Mouse (Mus musculus) splenic B cell, adult 2 months (primary cell): ENCODE measurements around the gene Kctd10.

Experiments
- DNase-seq: peaks from one replicate; pipeline ENCODE4 v3.0.0-alpha.2; 2011; ENCODE audit warnings: low read depth, low spot score
- H3K27me3 ChIP-seq: 2 replicates; pipeline ENCODE4 v1.6.1; 2012; ENCODE audit warnings: mild to moderate bottlenecking, low read length, moderate library complexity, mixed read lengths; ENCODE audit not compliant: control insufficient read depth, poor library complexity, insufficient read depth, severe bottlenecking
- H3K36me3 ChIP-seq: 2 replicates; pipeline ENCODE4 v1.6.1; 2012; ENCODE audit warnings: mild to moderate bottlenecking, low read length, moderate library complexity, mixed read lengths; ENCODE audit not compliant: control insufficient read depth, poor library complexity, insufficient read depth, severe bottlenecking

The Kctd10 gene

DNA sequence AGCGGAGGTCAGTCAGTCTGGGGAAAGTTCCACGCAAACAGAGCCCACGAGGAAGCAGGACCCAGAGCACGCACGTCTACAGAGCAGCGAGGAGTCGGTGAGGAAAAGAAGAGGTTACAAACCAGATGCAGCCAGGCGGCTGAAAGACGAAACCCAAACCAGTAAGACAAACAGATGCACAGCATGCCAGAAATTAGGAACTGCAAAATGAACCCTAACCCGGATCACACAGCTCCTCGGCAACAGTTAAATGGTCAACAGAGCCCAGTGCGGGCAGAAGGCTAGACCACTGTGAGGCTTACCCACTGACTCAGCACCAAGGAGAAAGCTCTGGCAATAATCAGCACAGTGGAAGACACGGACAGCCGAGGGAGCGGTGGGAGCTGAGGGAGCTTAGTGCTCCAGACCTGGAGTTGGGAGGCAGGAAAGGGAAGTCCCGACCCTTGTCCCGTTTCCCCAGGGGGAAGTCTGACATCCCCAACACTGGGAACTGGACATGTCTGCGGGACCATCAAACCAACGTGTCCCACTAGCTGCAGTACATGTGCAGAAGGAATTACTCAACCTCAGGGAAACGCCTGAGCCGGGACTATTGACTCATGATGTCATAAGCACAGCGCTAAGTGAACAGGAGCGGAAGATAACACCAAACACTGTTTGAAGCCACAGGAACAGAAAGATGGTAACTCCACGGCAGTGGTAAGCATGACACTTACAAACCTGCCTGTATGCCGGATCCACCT is 8.4 kb downstream of the Kctd10 start:
- no peak for DNase-seq
- no peaks in the 10 kb centered on the region for H3K27me3 ChIP-seq
- H3K36me3 ChIP-seq, result peaks cover 7% of the 10 kb centered on the region

DNA sequence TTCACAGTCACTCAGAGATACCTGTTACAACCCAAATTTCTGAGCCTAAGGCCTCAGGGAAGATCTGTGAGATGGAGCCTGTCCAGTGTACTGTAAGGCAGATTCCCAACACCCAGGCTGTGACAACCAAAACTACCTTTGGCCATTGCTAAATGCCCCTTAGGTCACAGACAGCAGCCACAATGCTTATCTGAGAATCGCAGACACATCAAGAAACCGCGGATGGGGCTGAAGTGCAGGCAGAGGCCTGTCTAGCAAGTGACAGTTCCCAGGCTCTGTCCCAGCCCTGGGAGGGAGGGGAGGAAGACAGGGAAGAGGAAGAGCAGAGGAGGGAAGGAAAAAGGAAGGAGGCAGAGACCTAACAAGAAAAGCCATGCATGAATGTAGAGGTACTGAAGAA is 9.0 kb downstream of the Kctd10 start:
- Histone ChIP-seq H3K36me3 (peaks cover 7% of the 10 kb centered on the region), H3K27me3 (no peaks in the 10 kb centered on the region)

DNA sequence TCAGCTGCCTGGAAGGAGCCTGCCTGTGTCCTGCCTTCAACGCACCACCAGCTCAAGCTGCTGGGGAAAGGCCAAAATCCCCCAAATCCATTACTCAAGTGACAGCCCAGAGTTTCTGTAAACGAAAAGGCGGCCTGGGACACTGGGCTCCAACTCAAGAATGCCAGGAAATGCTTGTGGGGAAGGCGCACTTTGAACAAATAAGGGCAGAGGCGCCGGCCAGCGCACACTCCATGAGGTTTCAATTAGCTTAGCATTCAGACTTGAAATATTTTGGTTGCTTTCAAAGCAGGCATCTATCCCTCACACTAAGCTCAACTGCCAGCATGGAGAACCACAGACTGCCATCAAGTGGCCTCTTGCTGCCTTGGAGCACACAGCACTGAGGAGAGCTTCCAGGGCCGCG is 9.9 kb downstream of the Kctd10 start:
- peaks cover 10% of the 10 kb centered on the region for H3K36me3 ChIP-seq
- DNase-seq, result no peak
- H3K27me3 ChIP-seq, result no peaks in the 10 kb centered on the region

More for the DNA sequence above, 9.0 kb downstream of the Kctd10 start:
- DNase-seq, result no peak

DNA sequence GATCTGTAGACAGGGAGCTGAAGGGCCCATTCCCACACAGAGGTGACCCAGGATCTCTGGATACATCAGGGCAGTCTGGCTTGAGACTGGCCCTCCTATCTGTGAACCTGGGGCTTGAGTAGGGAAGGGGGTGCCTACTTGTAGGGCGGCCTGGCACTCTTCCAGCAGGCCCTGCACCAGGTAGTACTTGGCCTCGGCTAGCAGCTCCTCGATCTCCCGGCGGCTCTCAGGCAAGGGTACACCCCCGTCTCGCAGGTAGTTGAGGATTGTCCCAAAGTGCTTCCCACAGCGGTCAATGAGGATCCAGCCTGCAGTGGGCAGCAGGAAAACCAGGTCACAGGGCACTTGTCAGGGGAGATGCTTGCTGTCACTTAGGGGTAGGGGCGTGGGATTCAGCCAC is 10.4 kb downstream of the Kctd10 start:
- Histone ChIP-seq H3K36me3 (peaks cover 11% of the 10 kb centered on the region), H3K27me3 (no peaks in the 10 kb centered on the region)
- no peak for DNase-seq

DNA sequence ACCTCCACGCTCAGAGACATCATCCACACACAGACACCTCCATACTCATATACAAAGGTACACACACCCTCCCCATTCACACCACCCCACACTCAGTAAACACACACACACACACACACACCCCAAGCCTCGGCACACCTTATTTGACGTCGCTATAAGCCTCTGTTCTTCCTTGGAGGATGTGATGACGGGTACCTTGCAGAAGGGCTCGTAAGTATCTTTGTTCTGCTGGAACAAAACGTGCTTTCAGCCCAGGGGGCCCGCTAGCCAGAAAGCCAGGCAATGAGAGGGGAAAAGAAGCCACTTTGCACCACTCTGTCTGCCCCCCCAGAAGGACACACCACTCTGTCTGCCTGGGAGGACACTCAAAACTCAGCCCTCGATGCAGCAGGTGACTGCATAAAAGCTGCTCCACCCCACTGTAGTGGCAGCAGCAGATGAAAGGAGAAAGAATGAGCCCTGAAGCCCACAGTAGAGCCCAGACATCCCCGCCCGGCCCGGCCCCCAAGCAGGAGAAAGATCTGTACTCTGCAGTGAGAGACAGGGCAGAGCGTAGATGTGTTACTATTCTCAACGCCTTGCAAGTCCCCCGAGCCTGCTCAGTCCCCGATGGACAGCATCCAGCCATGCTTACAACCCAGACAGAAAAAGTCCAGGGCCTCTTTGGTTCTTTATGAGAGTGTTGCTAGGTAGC is 11.4 kb downstream of the Kctd10 start:
- Histone ChIP-seq H3K36me3 (peaks cover 11% of the 10 kb centered on the region), H3K27me3 (no peaks in the 10 kb centered on the region)
- DNase-seq, result no peak

DNA sequence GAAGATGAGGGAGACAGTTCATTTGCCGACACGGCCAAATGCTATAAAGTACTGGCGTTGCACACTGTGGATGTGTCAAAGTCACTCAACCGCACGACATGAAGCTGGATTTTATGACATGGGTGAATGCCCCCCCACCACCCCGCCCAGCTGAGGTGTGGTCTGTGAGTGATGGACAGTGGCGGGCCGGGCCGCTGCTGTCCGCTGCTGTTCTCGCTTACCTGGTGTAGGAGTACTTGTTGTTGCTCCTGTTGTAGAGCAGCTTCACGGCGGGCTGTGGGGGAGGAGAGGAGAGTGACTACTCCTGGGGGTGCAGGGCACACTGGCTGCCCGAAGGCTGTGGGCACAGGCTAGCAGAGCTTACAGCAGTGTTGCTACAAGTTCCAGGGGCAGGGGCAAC is 12.2 kb downstream of the Kctd10 start:
- no peaks in the 10 kb centered on the region for H3K27me3 ChIP-seq
- H3K36me3 ChIP-seq, result peaks cover 16% of the 10 kb centered on the region
- no peak for DNase-seq

DNA sequence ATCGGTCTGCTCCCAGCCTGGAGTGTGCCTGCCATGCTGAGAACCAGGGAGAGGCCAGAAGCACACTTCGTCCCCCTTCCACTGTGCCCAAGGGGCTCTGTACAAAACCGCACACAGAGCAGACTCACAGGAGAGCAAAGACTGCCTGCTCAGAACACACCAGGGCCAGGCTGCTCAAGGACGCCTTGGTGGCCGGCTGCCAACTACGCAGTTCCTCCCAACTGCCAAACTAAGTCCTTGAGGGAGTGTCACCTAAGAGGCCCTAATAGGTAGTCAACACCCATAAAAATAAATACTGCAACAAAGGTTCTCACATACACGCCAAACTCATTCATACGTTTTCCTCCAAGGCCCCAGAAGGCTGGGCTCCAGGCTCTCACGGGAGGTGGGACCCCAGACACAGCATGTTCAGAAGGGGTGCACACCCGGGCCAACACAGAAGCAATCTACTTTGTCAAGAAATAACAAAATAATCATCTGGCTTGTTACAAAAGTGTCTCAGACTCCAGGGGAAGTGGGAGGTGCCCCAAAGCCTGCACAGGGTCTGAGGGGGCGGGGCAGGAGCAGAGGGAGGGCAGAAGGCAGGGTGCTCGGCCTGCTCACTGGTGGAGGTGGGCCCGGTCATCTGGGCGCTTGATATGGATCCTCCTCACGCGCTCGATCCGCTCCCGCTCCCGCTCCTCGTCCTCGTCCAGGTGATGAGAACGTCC is 15.1 kb downstream of the Kctd10 start:
- H3K36me3 ChIP-seq, result peaks cover 16% of the 10 kb centered on the region
- no peak for DNase-seq

DNA sequence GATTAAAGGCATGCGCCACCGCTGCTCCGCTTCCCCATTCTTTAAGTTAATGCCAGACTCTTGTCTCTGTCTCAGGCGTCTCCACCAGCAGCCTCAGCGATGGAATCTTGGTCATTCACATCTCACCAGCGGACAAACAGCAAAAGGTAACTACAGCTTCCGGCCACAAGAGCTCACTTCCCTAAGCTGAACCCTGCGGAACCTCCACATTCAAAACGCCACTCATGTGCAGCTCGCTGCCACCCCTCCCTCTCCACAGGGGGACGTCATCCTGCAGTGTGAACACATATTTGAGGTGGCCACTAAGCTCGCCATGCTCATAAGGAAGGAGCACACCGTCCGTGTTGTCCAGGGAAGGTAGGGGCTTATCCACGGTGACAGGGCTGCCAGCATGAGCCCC is 19.3 kb downstream of the Kctd10 start:
- DNase-seq, result peak; percentile 60
- H3K27me3 ChIP-seq, result no peaks in the 10 kb centered on the region
- H3K36me3 ChIP-seq, result peaks cover 9% of the 10 kb centered on the region; the same call in 1 of the 2 replicates

More for the DNA sequence above, 15.1 kb downstream of the Kctd10 start:
- H3K27me3 ChIP-seq, result no peaks in the 10 kb centered on the region

DNA sequence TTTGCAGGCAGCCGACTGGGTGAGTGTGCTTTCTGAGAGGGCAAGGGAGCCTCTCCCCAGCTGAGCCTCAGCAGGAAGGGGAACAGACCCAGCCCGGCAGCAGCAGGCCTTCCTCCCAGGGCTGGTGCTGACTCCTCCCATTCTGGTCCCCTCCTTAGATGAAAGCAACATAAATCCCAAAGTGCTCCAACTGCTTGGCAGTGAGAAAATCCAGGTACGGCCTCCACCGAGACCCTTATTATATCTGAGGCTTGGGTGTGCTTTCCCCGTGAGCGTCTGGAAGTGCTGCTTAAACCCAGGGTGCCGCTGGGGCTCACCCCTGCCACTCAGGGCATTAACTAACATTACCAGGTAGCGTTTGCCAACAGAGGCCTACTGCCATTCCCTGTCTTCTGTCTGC is 20.7 kb downstream of the Kctd10 start:
- no peak for DNase-seq
- Histone ChIP-seq H3K36me3 (peaks cover 5% of the 10 kb centered on the region; the same call in 1 of the 2 replicates), H3K27me3 (no peaks in the 10 kb centered on the region)

DNA sequence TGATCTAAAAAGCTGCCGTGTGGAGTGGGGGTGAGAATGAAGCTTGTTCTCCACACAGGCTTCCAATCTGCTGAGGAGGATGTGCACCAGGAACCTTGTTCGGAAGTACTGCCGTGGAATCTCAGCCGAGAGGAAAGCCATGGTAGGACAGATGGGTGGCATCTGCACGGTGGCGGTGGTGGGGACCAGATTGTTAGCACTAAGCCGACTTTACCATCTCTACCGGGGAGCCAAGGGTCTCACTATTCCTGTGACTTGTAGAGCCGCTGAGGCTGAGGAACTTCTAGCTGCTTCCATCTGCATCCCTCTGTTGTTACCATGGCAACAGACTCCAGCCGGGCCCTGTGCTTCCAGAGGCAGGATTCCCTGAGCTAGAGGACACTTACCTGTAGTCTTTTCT is 21.5 kb downstream of the Kctd10 start:
- no peaks in the 10 kb centered on the region for H3K27me3 ChIP-seq
- DNase-seq, result no peak
- peaks cover 5% of the 10 kb centered on the region; the same call in 1 of the 2 replicates for H3K36me3 ChIP-seq

DNA sequence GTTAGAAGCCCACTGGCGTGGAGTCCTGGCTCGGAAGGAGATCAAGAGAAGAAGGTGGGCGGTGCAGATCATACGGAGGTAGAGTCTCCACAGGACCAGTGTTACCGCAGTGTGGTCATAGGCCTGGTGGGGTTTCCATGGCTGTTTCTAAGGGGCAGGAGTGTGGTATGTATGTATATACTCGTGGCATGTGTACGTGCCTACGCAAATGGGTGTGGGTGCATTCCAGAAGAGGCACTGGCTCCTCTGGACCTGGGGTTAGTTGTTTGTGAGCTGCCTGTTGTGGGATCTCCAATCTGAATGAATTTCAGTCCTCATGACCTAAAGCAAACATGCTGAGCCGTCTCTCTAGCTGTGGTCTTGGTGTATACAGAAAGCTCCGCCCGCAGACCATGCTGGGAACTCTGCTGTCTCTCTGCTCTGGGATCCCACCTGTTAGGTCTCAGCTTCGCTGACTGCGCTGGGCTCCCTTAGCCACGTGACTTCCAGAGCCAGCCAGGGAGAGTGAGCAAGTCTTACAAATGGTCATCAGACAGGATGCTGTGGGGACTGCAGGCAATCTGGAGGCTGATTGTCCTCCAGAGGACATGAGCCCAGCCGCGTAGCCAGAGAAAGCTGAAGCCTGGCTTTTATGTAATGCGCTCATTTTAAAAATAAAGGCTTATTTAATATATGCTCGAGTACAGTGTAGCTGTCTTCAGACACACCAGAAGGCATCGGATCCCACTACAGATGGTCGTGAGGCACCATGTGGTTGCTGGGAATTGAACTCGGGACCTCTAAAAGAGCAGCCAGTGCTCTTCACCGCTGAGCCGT is 23.2 kb downstream of the Kctd10 start:
- Histone ChIP-seq H3K27me3 (no peaks in the 10 kb centered on the region), H3K36me3 (no peaks in the 10 kb centered on the region)
- no peak for DNase-seq

DNA sequence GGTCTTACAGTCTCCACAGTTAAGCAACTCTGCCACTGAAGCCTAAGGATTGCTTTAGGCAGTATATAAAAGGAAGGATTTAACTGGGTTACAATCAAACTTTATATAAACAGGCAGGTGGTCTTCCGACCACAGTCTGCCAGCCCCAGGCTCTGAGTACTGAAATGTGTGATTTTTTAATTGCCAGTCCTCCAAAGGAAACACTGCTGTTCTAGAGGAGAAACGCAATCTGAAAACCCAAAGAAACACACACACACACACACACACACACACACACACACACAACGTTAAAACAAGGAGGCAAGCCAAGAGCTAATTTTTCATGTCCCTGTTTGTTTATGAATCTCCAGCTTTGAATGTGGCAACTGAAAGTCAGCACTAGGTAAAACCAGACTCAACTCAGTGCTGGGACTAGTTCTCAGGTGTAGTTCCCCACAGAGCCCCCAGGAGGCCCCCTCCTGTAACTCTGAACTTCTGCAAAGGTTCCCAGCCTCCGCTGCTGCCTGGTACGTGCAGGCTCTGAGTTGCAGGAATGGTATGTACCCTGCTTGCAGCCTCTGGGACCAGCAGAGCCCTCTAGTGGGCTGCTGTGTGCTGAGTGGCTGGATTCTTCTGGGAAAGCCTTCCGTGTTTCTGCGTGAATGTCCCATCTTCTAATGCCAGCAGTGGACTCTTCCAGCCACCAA is 23.9 kb downstream of the Kctd10 start:
- Histone ChIP-seq H3K36me3 (no peaks in the 10 kb centered on the region), H3K27me3 (no peaks in the 10 kb centered on the region)
- peak; percentile 73 for DNase-seq

DNA sequence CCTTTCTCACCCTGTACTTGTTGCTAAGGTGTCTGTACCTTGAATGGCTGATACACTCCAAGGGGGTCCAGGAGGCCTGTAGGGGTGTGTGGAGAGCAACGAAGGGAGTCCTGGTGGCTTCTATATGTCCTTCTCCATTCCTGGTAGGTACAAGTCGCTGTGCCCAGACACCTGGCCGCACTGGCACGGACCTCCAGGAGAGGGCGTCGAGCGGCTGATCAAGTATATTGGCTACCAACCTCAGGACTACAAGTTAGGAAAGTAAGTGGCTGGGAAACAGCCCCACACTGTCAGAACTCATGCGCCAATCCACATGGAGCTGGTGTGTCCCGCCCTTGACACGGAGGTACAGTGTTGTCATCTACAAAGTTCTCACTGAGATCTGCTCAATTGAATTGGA is 28.8 kb downstream of the Kctd10 start:
- Histone ChIP-seq H3K27me3 (no peaks in the 10 kb centered on the region), H3K36me3 (no peaks in the 10 kb centered on the region)
- DNase-seq, result peak; percentile 22

DNA sequence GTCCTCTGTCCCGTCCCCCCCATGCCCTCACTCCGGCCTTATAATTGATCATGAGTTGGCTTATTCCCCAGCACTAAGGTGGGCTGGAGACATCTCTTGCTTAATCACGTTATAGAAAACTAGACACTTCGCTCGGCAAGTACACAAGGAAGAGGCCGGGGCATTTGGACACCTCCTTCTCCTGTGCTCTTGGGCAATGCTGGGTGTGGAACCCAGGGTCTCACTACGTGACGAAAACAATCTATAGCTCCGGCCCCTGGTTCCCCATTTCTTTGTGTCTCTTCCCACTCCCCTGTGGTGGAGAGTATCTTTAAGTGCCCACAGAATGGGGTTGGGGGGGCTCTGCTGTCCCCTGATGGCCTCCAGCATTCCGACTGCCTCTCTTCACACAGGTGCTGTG is 33.3 kb downstream of the Kctd10 start:
- Histone ChIP-seq H3K27me3 (no peaks in the 10 kb centered on the region), H3K36me3 (no peaks in the 10 kb centered on the region)
- no peak for DNase-seq
